Mouse (Mus musculus) embryonic facial prominence, embryonic 14.5 days (tissue): ENCODE data around the gene Ralgapa2. TPM values are rescaled to one million over a fixed set of nuclear protein-coding genes. Genes with fewer than 3 reads are reported as not detected.

Experiments used
- ATAC-seq: fragments of 200-750 bp; cut with Nextera tagmentation; 2 replicates; pipeline ENCODE4 v1.8.0; 2017; ENCODE audit warnings: low read depth, moderate number of reproducible peaks, moderate TSS enrichment
- DNase-seq: peaks from one replicate; pipeline ENCODE4 v3.0.0-alpha.2; 2015; ENCODE audit warnings: low spot score
- H3K27ac ChIP-seq: fragments of 300-500 bp; sonication (generic); replicated peaks from 2 replicates; pipeline ENCODE4 v1.5.1; 2014; ENCODE audit warnings: low read depth, mild to moderate bottlenecking, low read length, moderate library complexity
- H3K27me3 ChIP-seq: fragments of 300-500 bp; sonication (generic); replicated peaks from 2 replicates; pipeline ENCODE4 v1.6.1; 2014; ENCODE audit warnings: low read length; ENCODE audit not compliant: control insufficient read depth, insufficient read depth
- H3K36me3 ChIP-seq: fragments of 300-500 bp; sonication (generic); 2 replicates; pipeline ENCODE4 v1.6.1; 2014; ENCODE audit warnings: low read length, mixed read lengths; ENCODE audit not compliant: control insufficient read depth, insufficient read depth
- H3K4me1 ChIP-seq: fragments of 300-500 bp; sonication (generic); 2 replicates; pipeline ENCODE4 v1.6.1; 2014; ENCODE audit warnings: antibody characterized with exemption, low read length; ENCODE audit not compliant: control insufficient read depth, insufficient read depth
- H3K4me2 ChIP-seq: fragments of 300-500 bp; sonication (generic); 2 replicates; pipeline ENCODE4 v1.6.1; 2014; ENCODE audit warnings: low read depth, mild to moderate bottlenecking, low read length, moderate library complexity, mixed read lengths
- H3K4me3 ChIP-seq: fragments of 300-500 bp; sonication (generic); 2 replicates; pipeline ENCODE4 v1.5.1; 2014; ENCODE audit warnings: low read depth, mild to moderate bottlenecking, low read length
- H3K9ac ChIP-seq: fragments of 300-500 bp; sonication (generic); 2 replicates; pipeline ENCODE4 v1.6.1; 2014; ENCODE audit warnings: low read depth, mild to moderate bottlenecking, low read length, moderate library complexity, mixed read lengths
- H3K9me3 ChIP-seq: fragments of 300-500 bp; sonication (generic); 2 replicates; pipeline ENCODE4 v1.6.1; 2016; ENCODE audit warnings: low read length; ENCODE audit not compliant: control insufficient read depth
- WGBS: fragments of 180-500 bp; shearing (Covaris S2); extraction: QIAGEN DNeasy Blood & Tissue Kit; methylation state at CpG from one replicate; pipeline ENCODE4 v1.1.7; 2014; 5-methylcytosine and 5-hydroxymethylcytosine counted together
- polyA plus RNA-seq: library from polyadenylated mRNA; unstranded; fragments of >200 nt; fragmentation: Nextera tagmentation; extraction: Ambion mirVana; gene quantifications from 2 replicates; pipeline ENCODE4 v1.2.1, GENCODE M21; 2014

Gene Ralgapa2
- polyA plus RNA-seq, 1 experiment from 2014 or later: 6.3 TPM

DNA sequence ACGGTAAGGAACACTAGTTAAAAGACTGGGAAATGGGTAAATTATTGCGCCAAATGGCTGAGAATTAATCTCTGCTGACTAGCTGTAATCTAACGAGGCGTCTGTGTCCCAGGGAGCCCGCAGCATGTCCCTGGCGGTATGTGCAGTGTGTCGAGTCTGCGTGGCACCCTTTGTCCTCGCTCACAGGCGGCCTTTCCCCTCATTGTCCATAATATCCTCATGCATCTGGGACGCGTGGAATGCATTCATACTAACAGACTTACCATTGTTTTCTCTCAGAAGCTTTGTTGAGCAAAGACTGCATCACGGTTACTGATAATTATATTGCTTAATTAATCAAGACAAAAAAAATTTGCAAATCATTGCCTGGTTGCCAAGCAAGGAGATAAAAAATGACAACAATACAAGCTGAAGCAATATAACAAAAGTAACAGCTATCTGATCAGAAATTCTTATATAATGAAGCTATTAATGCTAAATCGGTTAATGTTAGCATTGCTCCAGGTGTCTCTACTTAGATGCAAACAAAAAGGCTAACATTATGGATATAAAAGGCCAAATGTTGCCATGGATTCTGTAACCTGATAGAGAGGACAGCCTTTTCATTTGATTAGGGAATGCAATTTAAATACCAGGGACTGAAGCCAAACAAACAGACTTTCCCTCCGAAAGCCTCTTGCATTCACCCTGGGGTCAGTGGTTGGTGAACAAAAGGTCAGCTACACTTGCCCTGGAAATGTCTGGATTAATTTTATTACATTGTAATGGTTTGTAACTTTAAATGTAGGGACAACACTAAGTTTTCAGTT lies 187.0 kb downstream of the Ralgapa2 start:
- Histone ChIP-seq H3K9me3 (no peaks in the 10 kb centered on the region), H3K27ac (no peak overlapping the region), H3K27me3 (no peaks in the 10 kb centered on the region), H3K4me3 (no peak overlapping the region), H3K4me1 (no peaks in the 10 kb centered on the region), H3K9ac (no peak overlapping the region), H3K36me3 (no peaks in the 10 kb centered on the region), H3K4me2 (no peak overlapping the region)
- ATAC-seq (peak; percentile 91), DNase-seq (peak; percentile 75)
- WGBS: 42% methylated on average over 15 of the region's 15 CpGs

GRCm38 (mm10) chr2:146324140-146324906 lies 187.8 kb downstream of the Ralgapa2 start:
- no peak for ATAC-seq
- no peaks in the 10 kb centered on the region for H3K36me3 ChIP-seq
- DNase-seq: no peak
- no peak overlapping the region for H3K9ac ChIP-seq
- H3K27me3 ChIP-seq: no peaks in the 10 kb centered on the region
- H3K27ac ChIP-seq: no peak overlapping the region
- H3K9me3 ChIP-seq: no peaks in the 10 kb centered on the region
- no peaks in the 10 kb centered on the region for H3K4me1 ChIP-seq
- H3K4me2 ChIP-seq: no peak overlapping the region
- no peak overlapping the region for H3K4me3 ChIP-seq
- 78% methylated on average over 3 of the region's 3 CpGs for WGBS

DNA sequence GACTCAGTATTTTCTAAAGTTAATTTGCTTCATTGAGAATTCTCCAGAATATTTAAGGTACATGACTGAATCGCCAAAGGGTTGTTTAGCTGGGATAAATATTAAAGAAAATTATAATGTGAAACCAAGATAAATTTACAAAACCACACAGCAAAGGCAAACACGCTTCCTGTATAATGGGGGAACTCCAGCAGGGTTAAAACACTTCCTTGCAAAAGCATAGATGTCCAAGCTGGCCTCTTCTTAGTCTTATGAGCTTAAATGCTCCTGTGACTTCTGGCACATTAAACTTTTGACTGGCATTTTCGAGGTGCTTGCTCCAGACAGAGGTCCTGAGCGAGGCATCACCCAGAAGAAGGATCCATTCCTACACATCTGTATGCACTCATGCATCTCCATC lies 188.6 kb downstream of the Ralgapa2 start:
- Histone ChIP-seq H3K27ac (no peak overlapping the region), H3K4me3 (no peak overlapping the region), H3K4me2 (no peak overlapping the region), H3K36me3 (no peaks in the 10 kb centered on the region), H3K27me3 (no peaks in the 10 kb centered on the region), H3K9me3 (no peaks in the 10 kb centered on the region), H3K9ac (no peak overlapping the region), H3K4me1 (no peaks in the 10 kb centered on the region)
- DNase-seq (no peak), ATAC-seq (no peak)
- WGBS: 81% methylated on average over 4 of the region's 4 CpGs

GRCm38 (mm10) chr2:146322770-146323169 lies 189.4 kb downstream of the Ralgapa2 start:
- WGBS: 44% methylated on average over 2 of the region's 2 CpGs
- no peaks in the 10 kb centered on the region for H3K27me3 ChIP-seq
- no peak overlapping the region for H3K4me2 ChIP-seq
- H3K4me1 ChIP-seq: no peaks in the 10 kb centered on the region
- no peak overlapping the region for H3K4me3 ChIP-seq
- no peaks in the 10 kb centered on the region for H3K9me3 ChIP-seq
- no peaks in the 10 kb centered on the region for H3K36me3 ChIP-seq
- no peak overlapping the region for H3K9ac ChIP-seq
- DNase-seq (no peak), ATAC-seq (no peak)
- H3K27ac ChIP-seq: no peak overlapping the region

GRCm38 (mm10) chr2:146322019-146322418 lies 190.1 kb downstream of the Ralgapa2 start:
- H3K4me2 ChIP-seq: no peak overlapping the region
- ATAC-seq: no peak
- no peak overlapping the region for H3K4me3 ChIP-seq
- 87% methylated on average over 2 of the region's 2 CpGs for WGBS
- H3K27ac ChIP-seq: no peak overlapping the region
- DNase-seq: no peak
- H3K9me3 ChIP-seq: no peaks in the 10 kb centered on the region
- H3K36me3 ChIP-seq: no peaks in the 10 kb centered on the region
- H3K9ac ChIP-seq: no peak overlapping the region
- no peaks in the 10 kb centered on the region for H3K27me3 ChIP-seq
- H3K4me1 ChIP-seq: no peaks in the 10 kb centered on the region

DNA sequence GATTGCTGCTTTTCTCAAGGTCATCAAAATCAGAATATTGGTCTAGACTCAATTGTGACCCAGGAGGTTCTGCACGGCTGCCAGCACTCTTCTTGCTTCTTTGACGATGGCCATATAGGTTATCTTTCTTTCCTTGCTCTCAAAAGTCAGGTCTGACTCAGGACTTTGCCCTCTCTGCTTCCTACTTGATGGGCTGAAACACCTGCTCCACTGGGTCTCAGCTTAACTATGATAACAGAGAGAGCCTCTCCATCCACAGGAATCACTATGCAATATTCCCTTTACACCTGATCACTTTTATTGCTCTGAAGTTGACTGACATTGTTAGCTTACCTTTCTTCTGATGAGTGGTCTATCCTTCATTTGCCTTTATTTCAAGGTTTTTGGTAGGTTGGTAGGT lies 191.5 kb downstream of the Ralgapa2 start:
- no peak for ATAC-seq
- Histone ChIP-seq H3K9me3 (no peaks in the 10 kb centered on the region), H3K4me2 (no peak overlapping the region), H3K9ac (no peak overlapping the region), H3K27me3 (no peaks in the 10 kb centered on the region), H3K4me1 (no peaks in the 10 kb centered on the region), H3K4me3 (no peak overlapping the region), H3K27ac (no peak overlapping the region), H3K36me3 (no peaks in the 10 kb centered on the region)
- 90% methylated on average over 2 of the region's 2 CpGs for WGBS
- no peak for DNase-seq

DNA sequence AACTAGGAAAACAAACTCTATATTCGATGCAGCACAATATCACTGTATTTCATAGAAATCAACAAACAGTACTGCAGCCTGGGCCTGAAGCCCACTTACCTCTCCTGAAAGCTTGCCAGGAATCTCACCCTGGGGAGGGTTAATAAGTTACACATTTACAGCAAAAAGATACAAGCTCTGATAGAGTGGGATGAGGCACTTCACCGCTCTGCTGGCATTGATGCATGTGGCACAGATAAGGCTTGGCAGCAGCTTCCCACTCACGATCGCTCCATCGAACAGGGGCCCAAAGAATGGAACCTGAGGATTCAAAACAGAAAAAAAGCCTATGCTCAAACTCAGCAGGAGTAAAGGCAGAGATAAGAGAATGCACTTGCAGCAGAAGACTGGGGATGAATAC lies 197.4 kb downstream of the Ralgapa2 start:
- H3K4me3 ChIP-seq: no peak overlapping the region
- H3K4me2 ChIP-seq: no peak overlapping the region
- H3K9ac ChIP-seq: no peak overlapping the region
- no peaks in the 10 kb centered on the region for H3K36me3 ChIP-seq
- H3K9me3 ChIP-seq: no peaks in the 10 kb centered on the region
- ATAC-seq (no peak), DNase-seq (no peak)
- H3K27ac ChIP-seq: no peak overlapping the region
- WGBS: 70% methylated on average over 5 of the region's 5 CpGs
- H3K4me1 ChIP-seq: no peaks in the 10 kb centered on the region
- H3K27me3 ChIP-seq: no peaks in the 10 kb centered on the region

- Histone ChIP-seq H3K27ac (no peak overlapping the region), H3K4me3 (no peak overlapping the region), H3K4me2 (no peak overlapping the region), H3K36me3 (no peaks in the 10 kb centered on the region), H3K27me3 (no peaks in the 10 kb centered on the region), H3K9ac (no peak overlapping the region), H3K9me3 (no peaks in the 10 kb centered on the region), H3K4me1 (no peaks in the 10 kb centered on the region)
- 53% methylated on average over 4 of the region's 4 CpGs for WGBS
- no peak for DNase-seq
- no peak for ATAC-seq
Measured at GRCm38 (mm10) chr2:146313811-146314210, 198.3 kb downstream of the Ralgapa2 start.
